In the genomic region with DNA sequence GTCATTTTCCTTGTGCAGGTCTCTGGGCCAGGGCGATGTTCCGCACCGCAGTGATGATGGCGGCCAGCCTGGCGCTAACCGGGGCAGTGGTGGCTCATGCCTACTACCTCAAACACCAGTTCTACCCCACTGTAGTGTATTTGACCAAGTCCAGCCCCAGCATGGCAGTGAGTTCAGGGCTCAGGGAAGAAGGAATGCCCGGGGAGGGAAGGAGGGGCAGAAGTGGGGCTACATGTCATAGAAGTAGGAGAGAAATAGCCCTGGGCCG, we compare ENCODE assay signal across 8 mouse cellular contexts. TPM values are rescaled to one million over a fixed set of nuclear protein-coding genes. Genes with fewer than 3 reads are reported as not detected.
DNase-seq lines count a peak whose midpoint lies in the region; ATAC-seq and TF ChIP-seq lines count a peak whose summit lies in the region.

No protein-coding gene starts in this region.

- no peak for TF ChIP-seq CTCF in G1E (IDR thresholded peaks at IDR 0.05; ENCODE audit: low read depth, low read length)
- TF ChIP-seq CTCF in liver, postnatal 0 days (IDR thresholded peaks at IDR 0.05; ENCODE audit: low read depth) = no peak

- WGBS in heart, embryonic 13.5 days = 80% methylated on average over 8 of the region's 8 CpGs
- WGBS in heart, embryonic 15.5 days = 78% methylated on average over 8 of the region's 8 CpGs
- WGBS in liver, postnatal 0 days (ENCODE audit: insufficient replicate concordance) = 73% methylated on average over 8 of the region's 8 CpGs

- no peaks in the 10 kb centered on the region for H3K9me3 ChIP-seq in heart, embryonic 13.5 days
- no peaks in the 10 kb centered on the region for H3K9me3 ChIP-seq in G1E (replicated peaks)
- H3K9me3 ChIP-seq in heart, embryonic 15.5 days (replicated peaks) = no peaks in the 10 kb centered on the region
- H3K9me3 ChIP-seq in liver, postnatal 0 days (ENCODE audit: low read length) = no peaks in the 10 kb centered on the region

- TF ChIP-seq EP300 in liver, postnatal 0 days (IDR thresholded peaks at IDR 0.05; ENCODE audit: low read depth) = no peak

- peak overlapping the region; percentile 99 for H3K4me2 ChIP-seq in heart, embryonic 13.5 days
- H3K4me2 ChIP-seq in heart, embryonic 15.5 days = peak overlapping the region; percentile 92
- peak overlapping the region; percentile 76 for H3K4me2 ChIP-seq in liver, postnatal 0 days (ENCODE audit: low read depth, low read length)

- H3K36me3 ChIP-seq in heart, embryonic 13.5 days = peaks cover 48% of the 10 kb centered on the region
- H3K36me3 ChIP-seq in G1E (replicated peaks) = peaks cover 57% of the 10 kb centered on the region
- H3K36me3 ChIP-seq in heart, embryonic 15.5 days = peaks cover 49% of the 10 kb centered on the region
- H3K36me3 ChIP-seq in liver, postnatal 0 days (replicated peaks; ENCODE audit: insufficient read depth, low read length) = peaks cover 48% of the 10 kb centered on the region

- H3K4me1 ChIP-seq in heart, embryonic 13.5 days = peaks cover 29% of the 10 kb centered on the region
- peaks cover 64% of the 10 kb centered on the region for H3K4me1 ChIP-seq in G1E (ENCODE audit: insufficient read depth, low read depth, low read length)
- H3K4me1 ChIP-seq in heart, embryonic 15.5 days (replicated peaks) = peaks cover 18% of the 10 kb centered on the region
- peaks cover 23% of the 10 kb centered on the region for H3K4me1 ChIP-seq in liver, postnatal 0 days (ENCODE audit: insufficient read depth)

- H3K9ac ChIP-seq in heart, embryonic 13.5 days = peak overlapping the region; percentile 96
- H3K9ac ChIP-seq in heart, embryonic 15.5 days = peak overlapping the region; percentile 84
- H3K9ac ChIP-seq in liver, postnatal 0 days (replicated peaks) = peak overlapping the region; percentile 91

- ATAC-seq in heart, embryonic 13.5 days (ENCODE audit: extremely low read depth, insufficient number of reproducible peaks, low FRiP score, low TSS enrichment) = no peak
- no peak for ATAC-seq in G1E (ENCODE audit: extremely low read depth, insufficient number of reproducible peaks, low FRiP score, poor library complexity, severe bottlenecking)
- no peak for ATAC-seq in heart, embryonic 15.5 days (replicated peaks; ENCODE audit: insufficient number of reproducible peaks, insufficient read depth, low FRiP score, low read depth)
- no peak for ATAC-seq in liver, postnatal 0 days

- H3K27me3 ChIP-seq in heart, embryonic 13.5 days (replicated peaks) = no peaks in the 10 kb centered on the region
- no peaks in the 10 kb centered on the region for H3K27me3 ChIP-seq in G1E (ENCODE audit: insufficient read depth, low read length)
- H3K27me3 ChIP-seq in heart, embryonic 15.5 days = no peaks in the 10 kb centered on the region
- H3K27me3 ChIP-seq in liver, postnatal 0 days (ENCODE audit: insufficient read depth, low read length) = no peaks in the 10 kb centered on the region

- H3K27ac ChIP-seq in heart, embryonic 13.5 days (replicated peaks) = peak overlapping the region; percentile 99; the same call in 1 of the 2 replicates
- H3K27ac ChIP-seq in heart, embryonic 15.5 days = no peak overlapping the region
- peak overlapping the region; percentile 99 for H3K27ac ChIP-seq in liver, postnatal 0 days (ENCODE audit: low read depth)

- peak overlapping the region; percentile 96 for H3K4me3 ChIP-seq in heart, embryonic 13.5 days
- H3K4me3 ChIP-seq in G1E (ENCODE audit: low read depth, low read length) = peak overlapping the region; percentile 90
- H3K4me3 ChIP-seq in heart, embryonic 15.5 days = peak overlapping the region; percentile 93
- H3K4me3 ChIP-seq in liver, postnatal 0 days (ENCODE audit: low read depth, low read length) = peak overlapping the region; percentile 73

- no peak for DNase-seq in heart, adult 8-10 months (ENCODE audit: low spot score)
- DNase-seq in G1E (ENCODE audit: low spot score) = no peak
- DNase-seq in liver, postnatal 0 days = no peak
- DNase-seq in frontal cortex, adult 2 months (ENCODE audit: extremely low spot score in 1 of 2, low spot score in 1 of 2) = no peak
- no peak for DNase-seq in T-cell, adult 2 months (ENCODE audit: low spot score)
- no peak for DNase-seq in gastrocnemius, postnatal 10 days

RNA-seq across cellular contexts. Expression of a gene that starts 1.5 kb away (rescaled TPM):
- polyA plus RNA-seq in heart, embryonic 13.5 days (2015; fragmentation: Nextera tagmentation; extraction: Ambion mirVana) = 17.6 and 18.6 TPM in 2 replicates
- total RNA-seq in heart, adult 8-10 months (2022) = 10 to 100 TPM; 18.9 to 21.7 (median 21.4) TPM
- 27.0 and 39.7 TPM in 2 replicates for total RNA-seq in G1E (2014; fragmentation: Nextera tagmentation)
- 4.8 and 5.9 TPM in 2 replicates for total RNA-seq in G1E (2017)
- polyA plus RNA-seq in G1E (2012) = 78.2 and 84.1 TPM in 2 replicates
- polyA plus RNA-seq in heart, embryonic 15.5 days (2015; fragmentation: Nextera tagmentation; extraction: Ambion mirVana) = 14.5 and 19.2 TPM in 2 replicates
- polyA plus RNA-seq in liver, postnatal 0 days (2015; fragmentation: Nextera tagmentation; extraction: Ambion mirVana) = 12.4 and 15.4 TPM in 2 replicates
- polyA plus RNA-seq in frontal cortex, adult 2 months (2012; rRNA removed) = 29.2 and 34.1 TPM in 2 replicates
- 10 to 100 TPM; 18.4 to 22.1 TPM for total RNA-seq in gastrocnemius, postnatal 10 days (2021)

RNA-seq across cellular contexts. Expression of a gene that starts 9.8 kb away (rescaled TPM):
- polyA plus RNA-seq in heart, embryonic 13.5 days (2015; fragmentation: Nextera tagmentation; extraction: Ambion mirVana) = 59.8 and 66.3 TPM in 2 replicates
- total RNA-seq in heart, adult 8-10 months (2022) = 10 to 100 TPM; 33.7 to 44.8 (median 40.9) TPM
- total RNA-seq in G1E (2014; fragmentation: Nextera tagmentation) = 46.6 and 51.6 TPM in 2 replicates
- total RNA-seq in G1E (2017) = 46.9 and 52.4 TPM in 2 replicates
- polyA plus RNA-seq in G1E (2012) = 41.8 and 46.8 TPM in 2 replicates
- 54.5 and 55.3 TPM in 2 replicates for polyA plus RNA-seq in heart, embryonic 15.5 days (2015; fragmentation: Nextera tagmentation; extraction: Ambion mirVana)
- polyA plus RNA-seq in liver, postnatal 0 days (2015; fragmentation: Nextera tagmentation; extraction: Ambion mirVana) = 28.2 and 29.6 TPM in 2 replicates
- polyA plus RNA-seq in frontal cortex, adult 2 months (2012; rRNA removed) = 44.3 and 44.4 TPM in 2 replicates
- total RNA-seq in gastrocnemius, postnatal 10 days (2021) = 10 to 100 TPM; 34.1 to 36.3 TPM

RNA-seq across cellular contexts. Expression of a gene that starts 9.8 kb away (rescaled TPM):
- 467 and 540 TPM in 2 replicates for polyA plus RNA-seq in heart, embryonic 13.5 days (2015; fragmentation: Nextera tagmentation; extraction: Ambion mirVana)
- total RNA-seq in heart, adult 8-10 months (2022) = 100 to 1,000 TPM; 526 to 624 (median 583) TPM
- 3,086 and 3,502 TPM in 2 replicates for total RNA-seq in G1E (2014; fragmentation: Nextera tagmentation)
- 2,639 and 2,986 TPM in 2 replicates for total RNA-seq in G1E (2017)
- polyA plus RNA-seq in G1E (2012) = 5,636 and 5,712 TPM in 2 replicates
- polyA plus RNA-seq in heart, embryonic 15.5 days (2015; fragmentation: Nextera tagmentation; extraction: Ambion mirVana) = 434 and 453 TPM in 2 replicates
- 781 and 784 TPM in 2 replicates for polyA plus RNA-seq in liver, postnatal 0 days (2015; fragmentation: Nextera tagmentation; extraction: Ambion mirVana)
- 873 and 951 TPM in 2 replicates for polyA plus RNA-seq in frontal cortex, adult 2 months (2012; rRNA removed)
- 100 to 1,000 TPM; 669 to 708 TPM for total RNA-seq in gastrocnemius, postnatal 10 days (2021)

RNA-seq across cellular contexts. Expression of a gene that starts 13.2 kb away (rescaled TPM):
- 21.1 and 23.1 TPM in 2 replicates for polyA plus RNA-seq in heart, embryonic 13.5 days (2015; fragmentation: Nextera tagmentation; extraction: Ambion mirVana)
- 10 to 100 TPM; 11.8 to 14.1 (median 13.0) TPM for total RNA-seq in heart, adult 8-10 months (2022)
- total RNA-seq in G1E (2014; fragmentation: Nextera tagmentation) = 8.3 and 16.3 TPM in 2 replicates
- 11.0 and 23.3 TPM in 2 replicates for total RNA-seq in G1E (2017)
- 58.7 and 60.6 TPM in 2 replicates for polyA plus RNA-seq in G1E (2012)
- 19.3 and 25.6 TPM in 2 replicates for polyA plus RNA-seq in heart, embryonic 15.5 days (2015; fragmentation: Nextera tagmentation; extraction: Ambion mirVana)
- 30.2 and 35.8 TPM in 2 replicates for polyA plus RNA-seq in liver, postnatal 0 days (2015; fragmentation: Nextera tagmentation; extraction: Ambion mirVana)
- polyA plus RNA-seq in frontal cortex, adult 2 months (2012; rRNA removed) = 48.4 and 51.7 TPM in 2 replicates
- total RNA-seq in gastrocnemius, postnatal 10 days (2021) = 10 to 100 TPM; 10.6 to 11.0 TPM

RNA-seq across cellular contexts. Expression of a gene that starts 20.3 kb away (rescaled TPM):
- 7.8 and 8.0 TPM in 2 replicates for polyA plus RNA-seq in heart, embryonic 13.5 days (2015; fragmentation: Nextera tagmentation; extraction: Ambion mirVana)
- 1 to 10 TPM; 3.1 to 3.9 (median 3.2) TPM for total RNA-seq in heart, adult 8-10 months (2022)
- 22.9 and 24.0 TPM in 2 replicates for total RNA-seq in G1E (2014; fragmentation: Nextera tagmentation)
- total RNA-seq in G1E (2017) = 17.2 and 21.4 TPM in 2 replicates
- 15.0 and 20.0 TPM in 2 replicates for polyA plus RNA-seq in G1E (2012)
- 5.4 and 11.3 TPM in 2 replicates for polyA plus RNA-seq in heart, embryonic 15.5 days (2015; fragmentation: Nextera tagmentation; extraction: Ambion mirVana)
- polyA plus RNA-seq in liver, postnatal 0 days (2015; fragmentation: Nextera tagmentation; extraction: Ambion mirVana) = 42.6 and 44.1 TPM in 2 replicates
- polyA plus RNA-seq in frontal cortex, adult 2 months (2012; rRNA removed) = 50.2 and 52.4 TPM in 2 replicates
- total RNA-seq in gastrocnemius, postnatal 10 days (2021) = 1 to 10 TPM; 4.7 to 5.8 TPM
